Mouse (Mus musculus): ENCODE data around the gene Tgoln1. TPM values are rescaled to one million over a fixed set of nuclear protein-coding genes. Genes with fewer than 3 reads are reported as not detected.

The Tgoln1 gene
- polyA plus RNA-seq, 1 experiment from 2014 or later, result 23.2 TPM

GRCm38 (mm10) chr6:72597083-72597874 is 19.5 kb downstream of the Tgoln1 start:
- WGBS (ENCODE audit: insufficient replicate concordance), result 41% methylated on average over 13 of the region's 13 CpGs
- no peaks in the 10 kb centered on the region for H3K27me3 ChIP-seq (ENCODE audit: insufficient read depth, low read length)
- peak overlapping the region; percentile 53; the same call in 1 of the 2 replicates for H3K27ac ChIP-seq (ENCODE audit: low read depth)
- peak overlapping the region; percentile 68 for H3K9ac ChIP-seq (replicated peaks)
- DNase-seq (no peak), ATAC-seq (no peak)
- peak overlapping the region; percentile 75 for H3K4me3 ChIP-seq (ENCODE audit: low read depth, low read length)
- TF ChIP-seq EP300 (IDR thresholded peaks at IDR 0.05; ENCODE audit: low read depth) (no peak), CTCF (IDR thresholded peaks at IDR 0.05; ENCODE audit: low read depth) (0 out of 2 replicates have a peak, but pooled peaks have one; percentile 24)
- H3K36me3 ChIP-seq (replicated peaks; ENCODE audit: insufficient read depth, low read length), result no peaks in the 10 kb centered on the region; the same call in 1 of the 2 replicates
- no peaks in the 10 kb centered on the region for H3K9me3 ChIP-seq (ENCODE audit: low read length)
- peak overlapping the region; percentile 83 for H3K4me2 ChIP-seq (ENCODE audit: low read depth, low read length)
- peaks cover 20% of the 10 kb centered on the region for H3K4me1 ChIP-seq (ENCODE audit: insufficient read depth)

GRCm38 (mm10) chr6:72593914-72594313 is 22.9 kb downstream of the Tgoln1 start:
- Histone ChIP-seq H3K4me2 (ENCODE audit: low read depth, low read length) (no peak overlapping the region), H3K4me1 (ENCODE audit: insufficient read depth) (peaks cover 14% of the 10 kb centered on the region), H3K4me3 (ENCODE audit: low read depth, low read length) (no peak overlapping the region), H3K9me3 (ENCODE audit: low read length) (no peaks in the 10 kb centered on the region), H3K27ac (ENCODE audit: low read depth) (no peak overlapping the region), H3K9ac (replicated peaks) (no peak overlapping the region), H3K36me3 (replicated peaks; ENCODE audit: insufficient read depth, low read length) (no peaks in the 10 kb centered on the region; the same call in 1 of the 2 replicates), H3K27me3 (ENCODE audit: insufficient read depth, low read length) (no peaks in the 10 kb centered on the region)
- DNase-seq, result no peak
- TF ChIP-seq EP300 (IDR thresholded peaks at IDR 0.05; ENCODE audit: low read depth), result no peak
- TF ChIP-seq CTCF (IDR thresholded peaks at IDR 0.05; ENCODE audit: low read depth), result no peak
- 70% methylated on average over 5 of the region's 5 CpGs for WGBS (ENCODE audit: insufficient replicate concordance)
- ATAC-seq, result no peak

GRCm38 (mm10) chr6:72593011-72593803 is 23.6 kb downstream of the Tgoln1 start:
- Histone ChIP-seq H3K27ac (ENCODE audit: low read depth) (no peak overlapping the region), H3K36me3 (replicated peaks; ENCODE audit: insufficient read depth, low read length) (no peaks in the 10 kb centered on the region; the same call in 1 of the 2 replicates), H3K4me1 (ENCODE audit: insufficient read depth) (peaks cover 9% of the 10 kb centered on the region), H3K9ac (replicated peaks) (no peak overlapping the region), H3K9me3 (ENCODE audit: low read length) (no peaks in the 10 kb centered on the region), H3K4me3 (ENCODE audit: low read depth, low read length) (no peak overlapping the region), H3K4me2 (ENCODE audit: low read depth, low read length) (no peak overlapping the region), H3K27me3 (ENCODE audit: insufficient read depth, low read length) (no peaks in the 10 kb centered on the region)
- WGBS (ENCODE audit: insufficient replicate concordance), result 79% methylated on average over 6 of the region's 6 CpGs
- TF ChIP-seq EP300 (IDR thresholded peaks at IDR 0.05; ENCODE audit: low read depth) (no peak), CTCF (IDR thresholded peaks at IDR 0.05; ENCODE audit: low read depth) (no peak)
- ATAC-seq (no peak), DNase-seq (no peak)

GRCm38 (mm10) chr6:72590111-72590510 is 26.7 kb downstream of the Tgoln1 start:
- Histone ChIP-seq H3K36me3 (replicated peaks; ENCODE audit: insufficient read depth, low read length) (no peaks in the 10 kb centered on the region; the same call in 1 of the 2 replicates), H3K4me3 (ENCODE audit: low read depth, low read length) (no peak overlapping the region), H3K27ac (ENCODE audit: low read depth) (no peak overlapping the region), H3K9me3 (ENCODE audit: low read length) (no peaks in the 10 kb centered on the region), H3K9ac (replicated peaks) (no peak overlapping the region), H3K27me3 (ENCODE audit: insufficient read depth, low read length) (no peaks in the 10 kb centered on the region), H3K4me2 (ENCODE audit: low read depth, low read length) (no peak overlapping the region), H3K4me1 (ENCODE audit: insufficient read depth) (no peaks in the 10 kb centered on the region)
- ATAC-seq (no peak), DNase-seq (no peak)
- no peak for TF ChIP-seq EP300 (IDR thresholded peaks at IDR 0.05; ENCODE audit: low read depth)

GRCm38 (mm10) chr6:72588307-72588706 is 28.5 kb downstream of the Tgoln1 start:
- TF ChIP-seq CTCF (IDR thresholded peaks at IDR 0.05; ENCODE audit: low read depth) (no peak), EP300 (IDR thresholded peaks at IDR 0.05; ENCODE audit: low read depth) (no peak)
- no peak for ATAC-seq
- Histone ChIP-seq H3K9ac (replicated peaks) (no peak overlapping the region), H3K27me3 (ENCODE audit: insufficient read depth, low read length) (no peaks in the 10 kb centered on the region), H3K4me2 (ENCODE audit: low read depth, low read length) (no peak overlapping the region), H3K36me3 (replicated peaks; ENCODE audit: insufficient read depth, low read length) (no peaks in the 10 kb centered on the region; the same call in 1 of the 2 replicates), H3K4me3 (ENCODE audit: low read depth, low read length) (no peak overlapping the region), H3K27ac (ENCODE audit: low read depth) (no peak overlapping the region), H3K4me1 (ENCODE audit: insufficient read depth) (no peaks in the 10 kb centered on the region), H3K9me3 (ENCODE audit: low read length) (no peaks in the 10 kb centered on the region)
- DNase-seq, result no peak

GRCm38 (mm10) chr6:72586701-72587100 is 30.1 kb downstream of the Tgoln1 start:
- no peaks in the 10 kb centered on the region for H3K27me3 ChIP-seq (ENCODE audit: insufficient read depth, low read length)
- no peak overlapping the region for H3K4me2 ChIP-seq (ENCODE audit: low read depth, low read length)
- ATAC-seq (no peak), DNase-seq (no peak)
- no peak overlapping the region for H3K4me3 ChIP-seq (ENCODE audit: low read depth, low read length)
- no peaks in the 10 kb centered on the region; the same call in 1 of the 2 replicates for H3K36me3 ChIP-seq (replicated peaks; ENCODE audit: insufficient read depth, low read length)
- no peak overlapping the region for H3K9ac ChIP-seq (replicated peaks)
- 66% methylated on average over 3 of the region's 3 CpGs for WGBS (ENCODE audit: insufficient replicate concordance)
- no peak overlapping the region for H3K27ac ChIP-seq (ENCODE audit: low read depth)
- no peaks in the 10 kb centered on the region for H3K4me1 ChIP-seq (ENCODE audit: insufficient read depth)
- no peak for TF ChIP-seq CTCF (IDR thresholded peaks at IDR 0.05; ENCODE audit: low read depth)
- TF ChIP-seq EP300 (IDR thresholded peaks at IDR 0.05; ENCODE audit: low read depth), result no peak
- no peaks in the 10 kb centered on the region for H3K9me3 ChIP-seq (ENCODE audit: low read length)

Data from liver, postnatal 0 days (tissue).